Mouse (Mus musculus) embryo, embryonic 11.5 days (tissue): ENCODE data around the gene Scamp2.
A peak's percentile ranks its signal among the peaks of the same experiment; 100 is the strongest.

Experiments
- DNase-seq: peaks from one replicate; pipeline ENCODE4 v3.0.0-alpha.2; 2012; ENCODE audit warnings: low read depth, low spot score

The Scamp2 gene

DNA sequence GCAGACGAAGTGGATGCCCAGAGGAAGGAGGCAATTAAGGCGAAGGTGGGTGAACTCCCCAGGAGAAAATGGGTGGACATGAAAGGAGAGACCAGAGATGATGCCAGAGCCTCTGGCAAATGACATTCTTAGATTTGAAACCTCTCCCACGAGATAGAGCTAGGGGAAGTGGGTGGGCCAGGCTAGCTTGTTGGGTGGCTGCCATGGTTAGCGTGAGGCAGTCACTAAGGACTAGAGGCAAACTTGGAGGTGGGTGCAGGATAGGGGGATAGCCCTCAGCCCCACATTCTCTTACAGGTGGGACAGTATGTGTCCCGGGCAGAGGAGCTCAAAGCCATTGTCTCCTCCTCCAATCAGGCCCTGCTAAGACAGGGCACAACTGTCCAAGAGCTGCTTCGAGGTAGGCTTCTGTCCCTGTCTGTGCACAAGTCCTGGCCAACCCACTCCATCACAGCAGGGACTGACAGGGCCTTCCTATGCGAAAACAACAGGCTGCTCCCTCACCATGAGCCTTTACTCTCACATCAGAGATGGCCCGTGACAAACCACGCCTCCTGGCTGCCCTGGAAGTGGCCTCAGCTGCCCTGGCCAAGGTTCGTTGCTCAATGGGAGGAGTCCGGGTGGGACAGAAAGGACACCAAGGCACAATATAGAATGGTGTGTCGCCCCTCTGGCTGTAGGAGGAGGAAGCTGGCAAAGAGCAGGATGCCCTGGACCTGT is 32.9 kb downstream of the Scamp2 start:
- DNase-seq = no peak

DNA sequence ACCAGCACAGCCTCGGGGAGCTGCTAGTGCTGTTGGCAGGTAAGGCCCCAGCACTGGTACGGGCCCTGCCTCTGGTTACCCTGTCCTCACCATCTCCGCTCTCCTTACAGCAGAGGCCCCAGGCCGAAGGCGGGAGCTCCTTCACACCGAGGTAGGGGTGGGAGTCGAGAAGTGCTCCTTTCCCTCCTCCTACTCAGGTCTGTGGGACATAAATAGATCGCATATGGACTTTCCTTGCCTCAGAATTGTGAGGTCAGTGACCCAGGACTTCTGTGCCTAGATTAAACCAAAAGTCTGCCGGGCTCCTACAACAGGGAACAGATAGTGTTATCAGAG is 33.4 kb downstream of the Scamp2 start:
- DNase-seq = no peak

DNA sequence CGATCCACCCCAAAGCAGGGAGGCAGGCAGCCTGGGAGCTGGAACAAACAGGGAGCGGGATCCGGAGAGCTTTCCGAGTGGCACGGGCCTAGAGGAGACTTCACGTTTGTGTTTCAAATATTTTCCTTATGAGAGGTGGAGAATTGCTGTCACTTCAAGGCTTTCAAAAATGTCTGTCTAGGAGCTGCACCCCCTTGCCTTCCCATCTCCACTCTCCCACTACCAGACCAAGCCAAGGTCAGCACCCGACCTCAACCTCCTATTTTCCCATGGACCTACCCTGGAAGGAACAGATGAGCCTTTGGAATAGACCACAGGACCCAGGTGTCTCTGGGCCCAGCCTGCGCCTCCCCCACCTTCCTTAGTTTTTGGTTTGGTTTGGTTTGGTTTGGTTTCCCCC is 36.5 kb downstream of the Scamp2 start:
- no peak for DNase-seq

DNA sequence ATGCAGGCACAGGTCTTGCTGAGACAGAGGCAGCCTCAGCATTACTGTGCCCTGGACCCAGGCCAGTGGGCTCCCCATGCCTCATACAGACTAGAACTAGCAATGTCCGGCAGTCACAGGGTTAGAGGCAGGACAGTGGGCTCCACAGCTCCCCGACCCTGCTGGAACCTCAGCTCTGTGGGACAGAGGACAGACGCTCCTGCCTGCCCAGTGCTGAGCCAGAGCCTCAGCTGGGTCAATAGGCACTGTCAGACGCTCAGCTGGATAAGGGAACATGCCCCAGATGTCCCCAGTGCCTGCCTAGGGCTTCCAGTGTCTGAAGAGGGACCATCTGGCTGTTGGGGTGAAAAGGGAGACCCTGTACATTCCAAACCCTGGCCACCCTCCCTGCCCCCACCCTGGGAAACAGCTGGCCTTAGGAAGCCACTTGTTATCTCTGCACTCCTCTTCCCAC is 37.2 kb downstream of the Scamp2 start:
- DNase-seq = no peak

DNA sequence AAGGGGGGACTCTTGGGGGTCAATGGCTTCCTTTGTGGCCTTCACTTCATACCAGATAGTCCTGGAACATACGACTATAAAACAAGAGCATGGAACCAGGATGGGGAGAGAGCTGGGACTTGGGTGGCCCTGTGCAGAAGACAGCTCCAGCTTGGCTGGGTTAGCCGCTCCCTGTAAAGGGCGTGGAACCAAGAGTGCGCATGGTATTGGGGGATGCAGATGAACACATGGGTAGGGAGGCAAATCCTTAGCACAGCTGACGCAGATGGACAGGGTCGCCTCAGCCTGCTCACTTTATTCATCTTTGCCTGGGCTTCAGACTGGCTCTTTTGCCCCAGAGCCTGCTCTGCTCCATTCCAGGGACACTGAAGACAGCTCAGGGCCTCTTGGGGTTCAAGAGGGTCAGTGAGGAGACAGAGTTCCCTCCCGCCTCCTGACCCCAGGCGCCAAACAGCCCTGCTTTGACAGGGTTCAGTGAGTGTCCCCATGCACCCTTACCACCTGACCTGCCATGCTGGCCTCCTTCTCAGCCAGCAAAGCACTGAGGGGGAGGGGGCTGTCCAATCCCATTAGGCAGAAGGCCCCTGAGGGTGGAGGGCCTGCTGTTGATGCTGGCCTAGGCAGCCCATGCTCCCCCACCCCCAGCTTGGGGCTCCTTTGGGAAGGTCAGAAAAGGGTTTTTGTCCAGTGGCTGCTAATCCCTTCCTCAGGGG is 38.3 kb downstream of the Scamp2 start:
- no peak for DNase-seq

DNA sequence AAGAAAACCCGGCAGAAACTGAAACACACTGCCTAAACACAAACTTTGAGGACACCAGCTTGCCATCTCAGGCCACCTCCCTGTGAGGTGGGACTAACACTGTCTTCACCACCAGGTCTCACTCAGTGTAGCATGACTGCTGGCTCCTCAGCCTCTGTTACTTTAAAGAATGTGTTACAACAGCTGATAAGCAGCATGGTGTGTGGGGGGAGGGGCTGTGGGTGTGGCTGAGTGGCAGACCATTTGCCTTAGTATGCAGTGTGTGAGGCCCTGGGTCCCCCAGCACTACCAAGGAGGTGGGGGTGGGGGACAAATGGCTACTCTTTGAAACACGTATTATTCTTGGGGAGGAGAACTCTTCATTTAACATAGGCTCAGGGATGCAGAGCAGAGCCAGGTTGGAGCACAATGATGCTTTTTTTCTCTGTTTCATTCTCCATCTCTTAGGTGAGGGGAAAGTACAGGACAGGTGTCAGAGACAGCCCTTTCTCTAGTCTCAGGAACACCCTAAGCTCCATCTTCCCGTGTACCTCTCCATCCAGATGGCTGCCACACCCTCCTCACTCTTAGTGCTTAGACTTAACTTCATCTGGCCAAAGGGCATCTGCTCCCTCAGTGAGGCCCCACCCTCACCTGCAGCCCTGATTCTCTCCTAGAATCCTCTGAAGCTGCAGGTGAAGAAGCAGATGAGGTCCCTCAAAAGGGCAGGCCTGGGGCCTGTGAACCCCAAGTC is 40.0 kb downstream of the Scamp2 start:
- DNase-seq = no peak

DNA sequence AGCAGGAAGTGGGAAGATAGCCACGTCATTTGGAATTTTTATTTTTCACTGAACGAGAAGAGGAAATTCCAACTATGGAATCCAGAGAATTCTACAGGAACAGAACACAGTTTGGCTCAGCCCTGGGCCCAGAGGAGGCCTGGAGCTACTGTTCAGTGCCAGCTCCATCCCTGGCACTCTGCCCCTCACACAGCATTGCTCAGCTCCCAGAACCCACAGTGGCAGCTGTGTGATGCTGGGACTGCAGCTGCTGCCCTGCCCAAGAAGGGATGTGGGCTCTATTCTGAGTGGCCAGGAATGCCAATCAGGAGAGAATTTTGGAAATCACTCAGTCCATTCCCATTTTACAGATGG is 40.6 kb downstream of the Scamp2 start:
- DNase-seq = no peak

DNA sequence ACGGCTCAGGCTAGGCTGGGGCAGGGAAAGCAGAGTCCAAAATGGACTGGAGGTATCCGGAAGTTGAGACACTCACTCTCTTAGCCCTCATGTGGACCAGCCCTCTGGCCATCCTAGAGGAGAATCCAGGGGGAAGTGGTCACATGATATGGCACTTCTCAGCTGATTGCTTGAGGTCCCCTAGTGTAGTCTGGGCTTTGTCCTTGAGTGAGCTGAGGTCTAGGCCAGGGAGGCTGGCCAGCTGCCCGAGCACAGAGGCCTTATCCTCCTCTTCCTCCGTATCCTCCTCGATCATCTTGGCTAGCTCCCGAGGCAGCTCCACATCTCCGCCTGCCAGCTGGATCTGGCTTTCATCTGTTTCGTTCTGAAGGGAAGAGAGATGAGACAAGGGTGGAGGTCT is 41.4 kb downstream of the Scamp2 start:
- DNase-seq = no peak

DNA sequence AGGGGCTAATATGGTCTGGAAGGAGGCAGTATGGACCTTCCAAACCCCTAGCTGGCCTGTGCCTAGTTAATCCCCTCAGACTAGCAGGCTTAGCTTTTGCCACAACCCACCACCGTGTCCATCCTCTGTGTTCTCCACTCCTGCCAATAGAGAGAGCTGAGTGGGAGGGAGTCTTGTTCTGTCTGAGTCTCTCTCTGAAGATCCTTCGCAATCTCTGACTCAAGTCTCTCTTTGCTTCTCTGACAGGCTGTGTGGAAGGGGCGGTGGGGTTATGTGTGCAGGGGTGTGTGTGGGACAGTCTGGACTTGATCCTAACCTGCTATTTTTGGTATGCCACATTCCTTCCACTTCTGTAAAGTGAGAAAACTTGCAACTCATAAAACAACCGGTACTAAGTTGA is 44.1 kb downstream of the Scamp2 start:
- no peak for DNase-seq

DNA sequence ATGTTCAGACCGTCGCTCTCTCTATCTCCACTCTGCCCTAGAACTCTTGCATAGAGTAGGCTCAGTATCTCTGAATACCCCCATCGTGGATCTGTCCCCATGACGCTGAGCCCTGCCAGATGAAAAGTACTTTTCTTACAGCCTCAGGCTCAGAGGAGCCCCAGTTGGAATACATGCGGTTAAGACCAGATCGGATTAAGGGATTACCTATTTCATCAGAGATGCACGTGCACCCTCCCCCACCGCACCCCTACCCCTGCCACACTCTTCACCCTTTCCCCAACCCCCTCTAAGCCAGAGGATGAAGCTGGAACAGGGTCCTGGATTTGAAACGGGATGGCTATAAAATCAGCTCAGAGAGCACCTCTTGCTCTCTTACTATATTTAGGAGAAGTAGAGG is 44.8 kb downstream of the Scamp2 start:
- DNase-seq = no peak

DNA sequence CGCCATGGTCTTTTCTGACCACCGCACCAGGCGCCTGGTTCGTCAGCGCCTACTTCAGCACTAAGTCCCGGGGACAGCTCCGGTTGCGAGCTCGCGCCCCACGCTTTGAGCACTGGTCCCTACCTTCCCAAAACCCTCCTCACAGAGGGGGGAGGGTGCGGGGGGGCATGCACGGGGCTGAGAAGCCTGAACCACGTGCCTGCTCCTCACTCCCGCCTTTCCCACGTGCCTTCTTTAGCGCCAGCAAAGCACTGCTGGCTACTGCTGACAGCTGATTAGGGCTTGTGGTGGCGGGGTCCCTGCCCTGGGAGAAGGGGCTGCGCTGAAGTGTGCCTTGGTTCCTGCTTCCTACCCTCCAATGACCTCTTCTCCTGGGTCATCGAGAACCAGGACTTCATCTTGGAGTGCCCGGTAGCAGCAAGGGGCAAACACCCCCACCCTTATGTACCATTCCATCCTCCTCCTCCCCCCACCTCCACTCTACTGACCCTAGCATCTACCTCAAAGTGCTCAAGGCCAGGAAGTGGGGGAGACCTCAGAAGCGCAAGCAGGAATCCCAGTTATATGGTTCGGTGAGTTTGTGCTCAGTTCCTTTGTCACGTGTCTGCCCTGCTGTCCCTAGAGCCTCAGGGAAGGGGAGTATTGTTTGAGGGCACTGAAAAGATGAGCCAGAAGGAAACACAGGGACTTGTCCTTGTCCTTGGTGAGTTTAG is 45.6 kb downstream of the Scamp2 start, which contains the start of gene Cplx3:
TSS of gene Cplx3 (minus strand) at position 143 of the 713 bp plus-strand sequence.
- DNase-seq = peak; percentile 61

DNA sequence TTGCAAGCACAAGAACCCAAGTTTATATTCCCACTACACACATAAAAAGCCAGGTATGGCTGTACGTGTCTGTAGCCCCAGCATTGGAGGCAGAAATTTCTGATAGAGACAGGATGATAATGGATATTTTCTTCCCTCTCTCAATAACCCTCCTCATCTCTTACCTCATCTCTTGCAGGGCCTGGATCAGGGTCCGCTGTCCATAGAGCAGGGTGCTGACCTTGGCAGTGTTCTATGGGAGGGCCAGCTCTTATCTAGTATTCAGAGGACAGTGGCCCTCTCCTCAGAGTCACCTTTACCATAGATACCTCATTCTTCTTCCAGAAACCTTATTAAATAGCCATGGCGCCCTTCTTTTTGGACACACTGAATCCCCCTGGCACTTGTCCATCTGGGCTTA is 49.1 kb downstream of the Scamp2 start:
- DNase-seq = no peak

DNA sequence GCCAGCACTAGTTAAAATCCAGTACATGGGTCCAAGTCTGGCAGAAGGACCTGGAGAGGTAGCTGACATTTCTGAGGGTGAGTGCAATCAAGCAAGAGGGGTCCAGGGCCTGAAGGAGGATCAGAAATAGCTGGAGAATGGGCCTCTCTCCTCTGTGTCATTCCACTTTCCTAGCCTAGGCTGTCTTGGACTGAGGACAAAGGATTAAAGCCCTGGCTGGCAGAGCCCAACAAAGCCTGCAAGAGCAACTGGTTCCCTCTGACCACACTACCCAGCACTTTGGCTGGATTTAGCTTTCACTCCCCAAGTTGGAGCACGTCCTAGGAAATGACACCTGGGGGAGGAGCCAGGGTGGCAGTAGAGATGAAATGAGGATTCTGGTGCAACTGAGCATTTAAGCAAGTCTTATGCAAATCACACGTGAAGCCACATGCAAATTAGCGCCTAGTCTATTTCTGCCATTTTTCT is 49.6 kb downstream of the Scamp2 start:
- no peak for DNase-seq

DNA sequence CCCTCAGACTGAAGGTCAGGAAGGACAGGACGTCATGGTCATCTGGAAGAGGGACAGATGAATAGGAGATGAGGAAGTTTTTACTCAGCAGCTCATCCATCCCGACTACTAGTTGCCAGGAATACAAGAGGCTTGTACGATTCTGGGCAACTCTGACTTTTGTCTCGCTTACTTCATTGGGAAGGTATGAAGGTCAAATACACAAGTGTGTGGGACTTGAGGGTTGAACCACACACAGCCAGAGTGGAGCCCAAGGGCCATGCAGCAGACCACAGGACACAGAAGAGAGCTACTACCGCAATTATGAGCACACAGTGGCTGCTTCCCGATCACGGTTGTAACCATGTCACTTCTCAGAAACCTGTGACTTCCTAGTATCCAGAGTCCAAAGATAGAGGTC is 51.8 kb downstream of the Scamp2 start:
- DNase-seq = no peak

DNA sequence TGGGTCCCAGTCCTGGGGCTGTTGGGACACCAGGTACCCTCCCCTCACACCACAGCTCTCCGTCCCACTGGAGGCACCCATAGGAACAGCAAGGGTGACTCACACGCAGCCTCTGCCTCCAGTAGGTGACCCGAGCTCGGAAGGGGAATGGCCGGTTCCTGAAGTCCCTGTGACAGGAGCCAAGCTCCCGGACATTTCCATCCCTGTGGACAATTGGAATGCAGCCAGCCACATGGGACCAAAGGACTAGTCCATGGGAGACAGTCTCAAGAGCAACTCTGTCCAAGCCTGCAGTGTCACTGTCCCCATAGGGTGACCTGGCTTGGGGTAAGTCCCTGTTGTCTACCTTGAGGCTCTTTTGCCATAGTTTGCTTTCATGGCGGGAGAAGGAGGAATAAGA is 53.2 kb downstream of the Scamp2 start:
- DNase-seq = no peak

DNA sequence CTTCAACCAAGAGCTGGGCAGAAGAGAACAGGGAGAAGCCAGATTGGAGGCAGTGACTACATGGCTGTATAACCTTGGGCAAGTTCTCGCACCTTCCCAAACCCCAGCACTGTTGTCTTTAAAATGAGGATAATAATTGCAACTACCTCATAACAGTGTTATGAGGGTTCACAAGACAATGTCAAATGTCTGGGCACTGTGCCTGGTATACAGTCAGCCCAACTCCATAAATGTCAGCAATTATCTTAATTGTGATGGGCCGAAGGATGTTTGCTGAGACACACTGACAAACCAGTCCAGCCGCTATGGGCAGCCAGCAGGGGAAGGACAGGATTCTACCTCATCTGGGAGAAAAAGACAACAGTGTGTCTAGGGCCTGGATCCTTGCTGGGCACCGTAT is 54.0 kb downstream of the Scamp2 start:
- no peak for DNase-seq

DNA sequence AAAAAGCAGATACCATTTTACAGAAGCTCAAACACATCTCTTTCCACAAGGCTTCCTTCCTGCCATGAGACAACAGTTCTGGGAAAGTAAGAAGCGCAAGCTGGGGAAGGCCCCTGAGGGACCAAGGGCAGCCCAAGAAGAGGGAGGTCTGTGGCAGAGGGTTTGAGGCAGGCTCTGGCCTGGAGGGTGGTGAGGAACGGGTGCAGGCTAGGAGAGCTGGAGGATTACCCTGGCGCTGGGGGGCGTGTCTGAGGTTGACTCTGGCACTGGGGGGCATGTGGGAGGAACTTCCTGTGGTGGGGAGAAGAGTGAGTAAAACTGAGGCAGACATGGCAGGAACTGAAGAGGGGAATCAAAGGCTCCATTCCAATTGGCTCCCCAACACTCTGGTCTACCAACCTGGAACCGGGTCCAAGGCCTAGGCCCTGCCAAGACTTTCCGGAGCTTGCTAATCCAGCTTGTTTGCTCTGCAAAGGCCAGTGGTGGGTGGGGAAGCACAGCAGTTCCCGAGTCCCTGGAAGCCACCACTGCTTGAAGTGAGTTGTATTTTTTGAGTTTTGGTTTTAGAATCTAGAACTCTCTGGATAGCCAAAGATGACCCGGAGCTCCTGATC is 56.9 kb downstream of the Scamp2 start:
- DNase-seq = no peak

DNA sequence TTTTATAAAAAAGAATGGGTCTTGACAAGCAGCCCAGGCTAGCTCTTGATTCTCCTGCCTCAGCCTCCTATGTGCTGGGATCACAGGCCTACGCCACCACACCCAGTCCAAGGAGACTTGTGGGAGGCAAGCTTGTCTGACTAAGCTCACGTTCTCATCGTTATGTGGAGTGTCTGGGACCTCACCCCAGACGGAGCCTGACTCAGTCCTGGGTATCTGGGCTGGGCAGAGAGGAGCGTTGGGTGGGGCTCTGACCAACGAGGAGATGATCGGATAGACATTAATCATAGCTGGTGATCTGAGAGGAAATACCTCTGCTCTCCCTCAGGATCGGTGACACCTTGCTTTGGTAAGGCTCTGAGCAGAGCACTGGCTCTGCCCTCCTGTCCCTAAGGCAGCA is 58.1 kb downstream of the Scamp2 start:
- no peak for DNase-seq

DNA sequence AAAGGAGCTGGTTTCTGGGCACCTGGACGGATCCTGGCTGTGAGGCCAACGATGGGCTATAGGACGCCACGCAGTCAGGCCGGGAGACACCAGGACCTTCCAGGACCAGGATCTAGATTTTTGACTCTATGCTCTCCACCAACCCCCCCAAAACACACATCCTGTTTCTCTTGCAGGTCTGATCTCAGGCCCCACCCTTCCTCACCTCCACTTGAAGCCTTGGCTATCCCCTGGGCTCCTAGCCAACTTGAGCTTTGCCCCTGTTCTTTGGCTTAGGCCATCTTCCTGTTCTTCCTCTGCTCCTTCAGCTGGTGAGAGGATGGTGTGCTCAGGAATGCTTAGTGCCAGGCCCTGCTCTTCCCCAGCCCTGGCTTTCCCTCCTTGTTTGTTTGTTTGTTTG is 59.9 kb downstream of the Scamp2 start, which contains the start of gene Lman1l:
TSS of gene Lman1l (minus strand) at position 101 of the 400 bp plus-strand sequence.
- no peak for DNase-seq

DNA sequence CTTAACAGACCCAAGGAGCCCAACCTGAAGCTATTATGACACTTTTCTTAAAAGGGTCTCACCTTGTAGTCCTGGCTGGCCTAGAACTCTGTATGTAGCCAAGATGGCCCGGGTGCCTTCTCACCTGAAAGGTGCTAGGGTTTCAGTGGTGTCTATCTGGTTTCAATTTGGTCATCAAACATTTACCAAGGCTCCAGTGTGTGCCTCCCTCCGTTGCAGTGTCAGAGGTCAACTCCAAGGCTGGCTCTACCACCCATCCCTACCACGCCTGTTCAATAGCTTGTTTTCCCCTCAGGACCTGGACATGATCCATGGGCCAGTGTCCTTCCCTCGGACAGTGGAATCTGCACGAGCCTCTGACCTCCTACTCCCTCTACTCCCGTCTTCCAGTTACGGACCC is 63.6 kb downstream of the Scamp2 start:
- DNase-seq = no peak

DNA sequence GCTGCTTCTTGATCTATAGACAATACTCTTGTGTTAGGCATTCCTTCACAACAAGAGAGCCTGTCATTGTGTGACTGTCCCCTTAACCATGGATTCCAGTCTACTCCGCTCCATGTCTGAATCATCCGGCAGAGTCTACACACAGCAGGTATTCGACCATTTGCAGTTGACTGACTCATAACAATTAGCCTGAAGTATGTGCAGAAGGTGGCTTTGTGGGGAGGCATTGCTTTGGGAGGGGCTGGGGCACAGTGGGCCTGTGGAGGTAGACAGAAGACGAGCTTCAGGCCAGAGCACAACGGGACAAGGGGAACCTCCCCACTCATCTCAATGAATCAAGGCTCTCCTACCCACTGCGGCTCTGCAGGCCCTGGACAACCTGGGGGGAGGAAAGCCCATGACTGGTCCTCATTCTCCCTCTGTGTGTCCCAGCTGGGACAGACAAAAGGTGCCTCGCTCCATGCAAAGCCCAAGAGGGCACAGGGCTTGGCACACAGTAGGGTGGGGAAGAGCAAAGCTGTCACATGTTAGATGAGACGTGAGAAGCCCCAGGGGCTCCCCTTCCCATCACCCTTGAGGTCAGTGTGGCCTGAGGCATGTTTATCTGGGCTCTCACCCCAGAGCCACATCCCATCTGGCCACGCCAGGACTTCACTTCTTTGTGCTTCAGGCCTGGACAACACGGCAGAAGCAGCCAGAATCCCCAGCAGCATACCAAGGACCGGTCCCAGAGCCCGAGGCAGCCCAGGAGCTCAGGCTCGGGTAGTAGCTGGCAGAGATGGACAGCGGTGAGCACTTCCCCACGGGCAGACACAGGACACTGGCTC is 65.1 kb downstream of the Scamp2 start:
- no peak for DNase-seq
